Mouse (Mus musculus) T-helper 1 cell (primary cell): Measurements from ENCODE around the gene Slc7a6os.

ENCODE experiments used
- in situ Hi-C: fragments of 300-600 bp; cut with MboI, MseI; formaldehyde crosslinking; loops from one replicate; pipeline ENCODE4 v1.15.1; 2025; ENCODE audit warnings: high pct_unique_total_duplicates

The Slc7a6os gene

DNA sequence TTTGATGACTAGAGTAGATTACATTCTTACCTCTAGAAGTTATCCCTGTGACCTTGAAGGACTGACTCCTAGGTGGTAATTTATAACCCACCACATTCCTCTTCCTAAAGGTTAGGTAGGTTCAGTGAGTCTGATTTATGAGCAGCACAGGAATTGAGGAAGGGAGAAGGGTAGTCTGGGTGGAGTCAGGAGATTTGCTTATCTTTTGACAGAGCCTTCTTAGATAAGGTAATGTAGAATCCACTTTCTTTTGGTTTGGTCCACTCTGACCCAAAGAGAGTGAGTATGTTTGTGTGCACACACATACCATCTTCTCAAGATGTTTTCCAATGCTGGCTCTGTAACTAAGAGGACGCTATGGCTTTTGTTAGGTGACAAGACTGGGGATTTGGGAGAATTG is 33.1 kb downstream of the Slc7a6os start:
- in situ Hi-C loops: no loop called here

DNA sequence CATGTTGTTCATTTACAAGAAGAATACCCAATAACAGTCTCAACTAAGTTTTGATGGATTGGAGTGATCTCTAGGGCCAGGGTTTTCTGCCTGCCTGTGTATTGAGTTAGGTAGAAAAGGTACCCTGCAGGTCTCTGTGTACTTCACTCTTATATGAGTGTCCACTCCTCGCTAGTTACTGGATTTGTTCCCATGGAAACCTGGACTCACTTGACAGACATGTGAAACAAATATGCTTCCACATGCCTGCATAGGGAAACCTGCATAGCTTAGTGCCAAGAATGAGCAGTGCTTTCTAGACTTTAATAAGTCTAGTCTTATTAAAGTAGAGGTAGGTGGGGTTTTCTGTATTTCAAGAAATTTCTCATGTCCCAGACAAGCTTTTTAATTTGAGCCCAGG is 33.8 kb downstream of the Slc7a6os start:
- in situ Hi-C loops: no loop called here

DNA sequence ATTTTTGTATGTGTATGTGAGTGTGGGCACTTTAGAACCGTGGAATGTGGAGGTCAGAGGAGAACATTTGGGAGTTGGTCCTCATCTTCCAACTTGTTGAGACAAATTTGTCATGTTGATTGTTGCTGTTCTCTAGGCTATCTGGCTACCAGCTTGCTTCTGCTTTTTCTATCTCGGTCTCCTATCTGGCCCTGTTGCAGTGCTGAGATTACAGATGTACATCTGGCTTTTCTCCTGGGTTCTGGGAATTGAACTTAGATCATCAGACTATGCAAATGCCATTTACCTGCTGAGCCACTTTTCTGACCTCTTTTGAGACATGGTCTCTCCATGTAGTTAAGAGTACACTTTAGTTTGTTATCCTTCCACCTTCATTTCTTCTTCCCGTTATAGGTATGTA is 37.2 kb downstream of the Slc7a6os start:
- in situ Hi-C loops: no loop called here

DNA sequence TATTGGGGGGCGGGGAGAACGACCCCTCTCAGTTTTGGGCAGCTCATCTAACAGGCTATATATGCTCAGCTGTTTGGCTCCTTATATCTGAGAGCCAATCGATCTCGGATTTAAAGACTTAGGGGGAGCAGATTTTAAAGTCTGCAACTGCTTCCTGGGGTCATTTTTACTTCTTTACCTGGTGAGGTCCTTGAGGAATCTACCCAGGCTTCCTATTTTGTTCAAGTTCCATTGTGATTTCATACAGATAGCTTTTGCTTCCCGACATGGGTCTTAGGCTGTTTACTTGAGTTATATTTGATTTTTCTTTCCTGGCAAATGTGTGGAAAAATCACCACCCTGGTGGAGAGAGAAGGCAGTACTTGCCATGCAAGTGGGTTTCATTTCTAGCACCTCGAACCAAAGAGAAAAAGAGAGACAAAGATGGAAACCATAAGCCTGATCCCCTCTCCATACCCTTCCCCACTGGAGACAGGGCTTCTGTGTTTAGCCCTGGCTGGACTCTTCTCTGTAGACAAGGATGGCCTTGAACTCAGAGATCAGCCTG is 40.7 kb downstream of the Slc7a6os start:
- in situ Hi-C loops: no loop called here

DNA sequence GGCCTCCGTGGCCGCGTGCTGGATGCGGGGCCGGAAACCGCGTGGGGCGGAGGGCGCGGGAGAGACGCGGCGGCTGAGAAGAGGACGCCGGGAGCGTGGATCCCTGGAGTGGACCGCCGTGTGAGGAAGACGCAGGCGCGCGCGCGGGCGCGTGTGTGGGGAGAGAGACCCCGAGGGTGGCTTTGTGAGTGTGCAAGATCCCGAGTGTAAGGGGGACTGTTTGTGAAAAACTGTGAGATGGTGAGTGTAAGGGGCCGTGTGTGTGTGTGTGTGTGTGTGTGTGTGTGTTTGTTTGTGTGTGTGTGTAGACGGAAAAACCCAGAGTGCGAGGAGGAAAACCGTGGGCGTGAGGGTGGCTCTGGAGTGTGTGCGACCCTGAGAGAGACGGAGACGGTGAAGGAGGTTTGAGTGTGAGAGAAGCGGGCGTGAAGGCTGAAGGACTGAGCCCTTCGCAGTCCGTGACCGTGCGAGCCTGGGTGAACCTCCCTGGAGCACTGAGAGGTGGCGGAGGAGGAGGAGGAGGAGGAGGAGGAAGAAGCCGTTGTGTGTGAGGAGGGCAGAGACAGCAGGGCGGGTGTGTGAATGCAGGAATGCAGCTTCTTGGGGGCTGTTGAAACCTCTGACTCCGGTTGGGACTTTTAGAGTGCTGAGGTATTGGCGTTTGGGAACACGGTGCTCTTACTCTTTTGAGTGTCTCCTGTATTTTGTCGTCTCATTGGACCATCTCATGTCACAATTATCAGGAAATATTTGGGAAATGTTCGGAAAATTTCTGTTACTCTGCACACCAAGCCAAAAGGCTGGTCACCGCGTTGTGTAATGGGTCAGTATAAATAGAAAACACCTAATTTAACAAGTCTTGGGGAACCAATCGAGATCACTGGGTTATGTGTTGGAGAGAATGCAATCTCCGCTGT is 41.5 kb downstream of the Slc7a6os start:
- in situ Hi-C loops: no loop called here

DNA sequence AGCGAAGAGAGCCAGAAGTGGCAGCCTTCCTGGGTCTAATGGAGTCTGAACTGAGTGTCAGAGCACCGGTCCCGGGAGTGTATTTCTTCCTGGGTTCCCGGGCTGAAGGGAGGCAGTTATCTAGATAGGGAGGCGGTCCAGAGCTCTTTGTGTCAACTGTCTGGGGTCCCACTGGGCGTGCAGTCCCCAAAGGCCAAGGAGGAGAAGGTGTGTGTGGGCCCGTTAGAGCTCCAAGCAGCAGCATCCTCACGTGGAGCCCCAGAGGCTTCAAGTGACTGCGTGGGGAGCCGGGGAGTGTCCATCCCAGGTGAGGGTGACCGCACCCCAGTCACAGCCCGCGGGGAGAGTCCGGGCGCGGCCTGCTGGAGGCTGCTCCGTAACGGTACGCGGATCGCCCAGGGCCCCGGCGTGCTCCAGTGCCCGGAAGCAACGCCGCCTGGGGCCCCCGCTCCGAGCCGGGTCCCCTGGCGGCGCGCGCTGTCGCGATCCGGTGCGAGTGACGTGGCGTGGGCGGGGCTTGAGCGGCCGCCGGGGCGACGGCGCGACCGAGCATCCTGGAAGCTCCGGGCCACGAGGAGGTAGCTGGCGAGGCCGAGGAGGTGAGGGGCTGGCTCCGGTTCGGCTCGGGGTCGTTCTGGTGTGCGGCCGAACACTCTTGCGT is 42.2 kb downstream of the Slc7a6os start, which contains the start of gene Slc7a6:
Gene Slc7a6, plus strand, starts transcription at position 502 of the 661 bp plus-strand sequence.
- in situ Hi-C loops: no loop called here

DNA sequence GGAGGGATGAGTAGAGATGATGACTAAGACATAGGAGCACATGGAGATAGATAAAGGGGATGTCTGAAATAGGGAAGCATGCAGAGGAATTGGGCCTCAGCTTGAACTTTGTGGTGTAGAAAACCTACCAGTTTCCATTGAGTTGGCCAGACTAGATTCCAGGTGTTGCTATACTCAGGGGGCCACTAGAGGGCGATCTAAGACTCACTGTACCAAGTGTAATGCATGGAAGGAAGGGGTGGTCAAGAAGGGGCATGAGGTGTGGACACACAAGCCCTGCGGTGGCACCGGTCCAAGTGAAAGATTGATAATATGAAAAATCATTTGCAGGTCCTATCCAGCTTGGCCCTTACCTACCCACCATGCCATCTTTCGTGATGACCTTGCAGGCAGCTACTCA is 45.3 kb downstream of the Slc7a6os start:
- in situ Hi-C loops: no loop called here

DNA sequence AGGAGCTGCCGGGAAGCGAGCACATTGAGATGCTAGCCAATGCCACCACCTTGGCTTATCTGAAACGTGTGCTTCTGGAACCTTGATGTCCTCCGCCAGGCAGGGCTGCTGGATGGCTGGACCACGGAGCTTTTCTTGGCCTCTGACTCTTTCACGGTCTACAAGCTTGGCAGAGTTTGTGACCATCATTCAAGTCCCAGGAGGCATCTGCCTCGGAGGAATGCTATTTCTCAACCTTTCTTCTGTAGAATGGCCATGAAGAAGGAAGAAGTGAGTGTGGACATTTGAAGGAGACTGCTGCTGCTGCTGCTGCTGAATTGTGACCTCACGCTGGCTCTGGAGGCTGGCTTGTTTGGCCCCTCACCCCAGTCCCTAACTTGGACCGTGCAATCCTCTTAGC is 47.5 kb downstream of the Slc7a6os start:
- in situ Hi-C loops: no loop called here

DNA sequence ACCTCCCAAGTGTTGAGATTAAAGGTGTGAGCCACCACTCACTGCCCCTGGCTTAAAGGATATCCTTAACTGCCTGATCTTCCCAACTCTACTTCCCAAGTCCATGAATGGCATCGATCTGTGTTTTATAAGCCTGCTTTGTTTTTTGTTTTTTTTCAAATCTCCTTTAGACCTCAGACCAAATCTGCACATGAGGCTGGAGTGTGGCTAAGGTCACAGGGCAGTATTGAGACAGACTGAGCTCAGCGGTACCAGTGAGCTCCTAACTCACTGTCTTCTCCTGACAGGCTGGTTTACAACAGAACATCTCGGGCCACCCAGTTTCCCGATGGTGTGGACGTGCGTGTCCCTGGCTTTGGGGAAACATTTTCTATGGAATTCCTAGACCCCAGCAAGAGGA is 50.9 kb downstream of the Slc7a6os start:
- in situ Hi-C loops: no loop called here

DNA sequence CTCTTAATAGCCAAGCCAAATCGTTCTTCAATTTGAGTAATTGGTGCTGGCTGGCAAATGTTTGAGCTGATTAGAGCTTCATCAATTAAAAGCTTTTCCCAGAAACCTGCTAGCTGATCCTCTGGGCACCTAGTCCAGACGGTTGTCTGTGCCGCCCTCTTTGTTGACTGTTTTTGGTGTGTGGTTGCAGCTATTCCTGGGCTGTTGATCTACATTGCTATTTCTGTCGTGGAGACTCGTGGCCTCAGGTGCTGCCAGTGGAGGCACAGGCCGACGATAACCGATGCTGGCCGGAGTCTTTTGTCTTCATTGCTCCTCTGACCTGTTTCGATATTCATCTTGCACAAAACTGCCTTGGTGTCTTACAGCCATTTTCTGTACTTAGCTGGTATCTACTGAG is 52.4 kb downstream of the Slc7a6os start:
- in situ Hi-C loops: no loop called here

DNA sequence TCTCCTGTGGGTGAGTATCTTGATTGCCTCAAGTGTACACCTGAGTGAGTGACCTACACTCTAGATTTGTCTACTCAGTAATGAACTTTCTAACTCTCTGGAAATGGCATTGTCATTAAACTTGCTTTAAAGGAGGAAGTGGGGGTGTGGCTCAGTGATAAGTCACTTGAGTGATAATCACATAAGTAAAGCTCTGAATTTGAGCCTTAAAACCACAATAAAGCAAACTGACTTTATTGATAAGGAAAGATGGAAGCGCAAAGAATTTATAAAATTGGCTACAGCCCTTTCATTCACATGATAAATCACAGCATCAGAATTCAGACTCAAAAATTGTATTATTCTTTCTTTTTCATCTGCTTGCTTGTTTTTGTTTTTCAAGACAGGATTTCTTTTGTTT is 53.3 kb downstream of the Slc7a6os start:
- in situ Hi-C loops: no loop called here

DNA sequence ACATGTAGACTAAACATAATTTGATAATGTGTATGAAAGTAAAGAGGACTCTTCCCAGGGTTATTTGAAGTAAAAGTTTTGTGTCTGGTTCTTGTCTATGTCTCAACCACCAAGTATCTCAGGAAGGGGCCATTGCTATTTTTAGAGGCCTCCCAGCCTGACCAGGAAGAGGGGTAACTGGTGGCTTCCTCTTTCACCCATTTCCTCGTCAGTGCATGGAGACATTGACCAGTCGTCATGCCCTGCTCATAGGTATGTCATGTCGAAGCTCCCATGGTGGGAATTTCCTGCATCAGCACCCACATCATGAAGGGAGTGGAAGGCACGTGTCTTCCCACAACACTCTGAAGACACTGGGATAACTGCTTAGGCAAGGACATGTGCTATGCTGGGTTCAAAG is 57.9 kb downstream of the Slc7a6os start:
- in situ Hi-C loops: no loop called here

DNA sequence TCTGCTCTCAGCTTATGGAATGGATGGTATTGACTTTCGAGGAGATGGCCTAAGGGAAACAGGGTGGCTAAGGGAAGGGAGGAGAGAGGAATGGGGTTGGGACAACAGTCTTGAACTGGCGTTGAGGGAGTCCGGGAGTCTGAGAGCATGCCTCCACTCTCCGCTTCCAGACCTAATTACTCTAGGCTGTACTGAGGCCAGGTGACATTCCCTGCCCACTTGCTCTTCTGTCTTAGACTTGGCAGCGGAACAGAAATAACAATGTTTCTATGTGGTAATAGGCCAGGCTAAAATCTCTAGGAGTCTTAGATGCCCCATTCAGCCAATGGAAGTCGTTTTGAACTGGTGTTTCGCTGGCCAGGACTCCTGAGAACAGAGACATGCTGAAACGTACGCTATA is 59.7 kb downstream of the Slc7a6os start:
- in situ Hi-C loops: no loop called here
